Mouse (Mus musculus) gonadal fat pad, adult 2 months (tissue): ENCODE measurements around the gene Nfam1. TPM values are rescaled to one million over a fixed set of nuclear protein-coding genes. Genes with fewer than 3 reads are reported as not detected.

Source experiments
- DNase-seq: peaks from one replicate; pipeline ENCODE4 v3.0.0-alpha.2; 2012; ENCODE audit warnings: low read depth
- polyA plus RNA-seq: library from polyadenylated mRNA; depleted of rRNA; stranded (reverse); fragments of >200 nt; gene quantifications from 2 replicates; pipeline ENCODE4 v1.2.3, GENCODE M21; 2012; rRNA removed

Nfam1 gene
- polyA plus RNA-seq, 1 experiment = 7.3 TPM

DNA sequence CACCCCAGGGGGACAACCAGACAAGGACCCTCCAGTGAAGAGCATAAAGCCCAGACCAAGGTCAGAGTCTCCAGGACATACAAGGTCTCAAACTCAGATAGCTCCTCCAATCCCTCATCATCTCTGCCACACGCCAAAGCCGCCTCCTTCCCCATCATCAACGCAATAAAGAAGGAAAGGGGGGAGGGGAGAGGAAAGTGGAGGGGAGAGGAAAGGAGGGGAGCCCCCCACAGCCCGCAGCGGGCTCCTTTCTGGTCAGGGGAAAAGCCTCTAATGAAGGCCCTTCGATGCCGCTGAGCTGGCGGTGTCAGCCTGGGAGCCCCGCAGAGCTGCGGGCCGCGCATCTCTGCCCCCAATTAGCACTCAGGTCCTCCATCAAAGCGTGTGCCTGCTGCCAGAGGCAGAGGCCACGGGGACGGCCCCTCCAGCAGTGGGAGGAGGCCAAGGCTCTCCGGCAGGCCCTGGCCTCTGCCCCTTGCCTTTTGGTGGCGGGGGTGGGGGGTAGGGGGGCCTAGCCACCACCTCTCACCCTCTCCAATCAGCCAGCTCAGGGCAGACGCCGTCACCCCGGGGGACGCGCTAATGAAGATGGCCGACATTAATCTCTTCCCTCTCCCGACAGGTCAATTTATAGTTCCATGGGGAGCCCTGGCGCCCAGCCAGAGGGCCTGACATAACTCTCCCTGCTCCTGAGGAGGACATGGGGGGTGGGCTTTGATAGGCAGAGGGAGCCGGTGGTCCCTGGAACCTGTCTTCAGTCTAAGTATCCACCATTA lies 72.1 kb downstream of the Nfam1 start:
- DNase-seq = no peak

DNA sequence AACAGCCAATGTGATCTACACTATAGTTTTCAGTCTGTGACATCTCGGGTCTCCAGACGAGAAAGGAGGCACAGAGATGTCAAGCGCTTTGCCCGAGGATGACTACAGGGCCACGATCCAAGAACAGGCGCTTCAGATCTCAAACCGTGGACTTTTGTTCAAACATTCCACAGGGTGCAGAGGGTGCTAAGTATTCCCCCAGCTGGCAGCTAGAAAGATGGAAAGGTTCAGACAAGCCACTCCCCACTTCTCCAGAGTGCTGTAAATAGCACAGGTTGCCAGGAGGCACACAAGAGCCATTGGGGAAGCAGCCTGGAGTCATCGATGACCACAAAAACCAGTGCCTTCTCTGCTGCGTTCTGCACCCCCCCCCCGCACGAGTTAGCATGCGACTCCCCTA lies 74.0 kb downstream of the Nfam1 start:
- no peak for DNase-seq

DNA sequence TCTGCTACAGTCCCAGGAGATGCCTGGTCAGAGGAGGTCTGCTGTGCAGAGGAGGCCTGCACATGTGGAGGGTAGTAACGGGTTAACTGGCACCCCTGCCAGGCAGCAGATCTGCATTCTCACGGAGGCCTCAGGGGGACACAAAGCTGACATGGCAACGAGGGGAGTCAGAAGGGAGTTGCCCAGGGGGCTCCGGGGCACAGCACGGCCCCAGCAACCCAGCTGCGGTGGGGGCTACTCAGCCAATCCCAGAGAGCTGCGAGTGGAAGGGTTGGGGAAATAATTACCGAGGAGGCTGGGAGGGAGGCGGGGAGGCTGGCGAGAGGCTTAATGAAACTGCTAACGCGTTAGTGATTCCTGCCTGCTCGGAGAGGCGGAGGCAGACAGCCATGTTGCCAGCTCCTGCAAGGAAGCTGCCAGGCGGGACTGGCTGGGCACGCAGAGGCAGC lies 74.8 kb downstream of the Nfam1 start:
- DNase-seq = no peak

DNA sequence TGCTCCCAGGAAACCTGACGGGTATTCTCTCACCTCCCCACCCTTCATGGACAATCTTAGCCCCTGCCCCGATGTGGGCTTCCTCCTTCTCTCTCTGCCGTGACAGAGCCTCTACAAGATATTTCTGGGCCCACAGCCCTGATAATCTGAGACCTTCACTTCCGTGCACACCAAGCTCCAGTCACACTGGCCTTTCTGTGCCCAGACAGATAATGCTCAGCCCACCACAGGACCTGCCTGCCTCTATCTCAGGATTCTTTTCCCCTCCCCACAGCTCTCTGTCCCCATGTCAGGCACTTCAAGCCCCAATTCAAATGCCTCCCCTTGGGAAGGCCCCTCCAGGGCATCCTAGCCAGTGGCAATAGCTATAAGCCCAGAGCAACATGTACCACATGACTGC lies 76.4 kb downstream of the Nfam1 start:
- DNase-seq = no peak

DNA sequence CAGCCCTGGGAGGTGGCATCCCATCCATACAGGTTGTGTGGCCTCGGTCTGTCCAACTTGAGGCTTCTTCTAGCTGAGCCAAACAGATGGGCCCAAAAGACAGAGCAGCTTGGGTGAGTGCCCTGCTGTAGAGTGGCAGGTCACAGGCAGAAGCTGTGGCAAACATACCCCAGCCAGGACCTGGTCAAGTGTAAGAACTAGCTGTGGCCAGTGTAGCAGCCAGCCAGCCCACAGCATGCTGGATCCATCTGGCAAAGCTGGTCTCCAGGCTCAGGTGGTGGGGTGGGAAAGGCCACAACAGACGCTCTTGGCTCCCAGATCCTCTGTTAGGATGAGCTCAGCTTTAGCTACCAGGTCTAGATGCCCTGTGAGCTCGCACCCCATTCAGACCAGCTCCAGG lies 76.8 kb downstream of the Nfam1 start:
- no peak for DNase-seq

DNA sequence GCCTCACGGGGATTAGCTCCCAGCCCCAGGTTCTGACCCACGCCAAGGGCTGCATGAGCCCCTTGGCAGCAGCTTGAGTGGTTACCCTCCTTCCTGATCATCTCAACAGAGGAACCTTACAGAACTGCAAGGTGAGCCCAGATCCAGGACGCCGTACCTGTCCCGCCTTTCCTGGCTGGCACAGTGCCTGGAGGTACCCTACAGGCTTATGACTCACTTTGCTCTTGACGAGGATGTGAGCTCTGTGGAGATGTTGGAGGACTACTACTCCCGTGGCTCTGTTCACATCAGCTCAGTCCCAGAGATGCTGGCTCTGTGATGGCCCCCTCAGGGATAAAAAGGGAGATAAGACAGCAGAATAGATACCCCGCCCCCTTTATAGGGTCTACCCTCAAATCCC lies 77.8 kb downstream of the Nfam1 start:
- DNase-seq = no peak

DNA sequence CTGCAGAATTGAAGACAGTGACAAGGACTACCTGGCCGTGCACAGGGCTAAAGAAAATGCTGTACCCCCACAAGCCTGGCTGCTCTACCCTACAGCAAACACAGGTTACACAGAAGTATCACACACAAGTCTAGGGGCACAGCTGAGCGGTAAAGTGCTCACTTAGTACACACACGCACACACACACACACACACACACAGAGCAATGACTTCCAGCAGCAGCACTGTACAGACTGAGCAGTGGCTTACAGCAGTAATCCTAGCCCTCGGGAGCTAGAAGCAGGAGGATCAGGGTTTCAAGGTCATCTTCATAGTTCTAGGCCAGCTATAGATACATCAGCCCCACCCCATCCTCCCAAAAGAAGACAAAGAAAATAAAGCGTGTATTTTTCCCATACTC lies 79.1 kb downstream of the Nfam1 start:
- DNase-seq = no peak

DNA sequence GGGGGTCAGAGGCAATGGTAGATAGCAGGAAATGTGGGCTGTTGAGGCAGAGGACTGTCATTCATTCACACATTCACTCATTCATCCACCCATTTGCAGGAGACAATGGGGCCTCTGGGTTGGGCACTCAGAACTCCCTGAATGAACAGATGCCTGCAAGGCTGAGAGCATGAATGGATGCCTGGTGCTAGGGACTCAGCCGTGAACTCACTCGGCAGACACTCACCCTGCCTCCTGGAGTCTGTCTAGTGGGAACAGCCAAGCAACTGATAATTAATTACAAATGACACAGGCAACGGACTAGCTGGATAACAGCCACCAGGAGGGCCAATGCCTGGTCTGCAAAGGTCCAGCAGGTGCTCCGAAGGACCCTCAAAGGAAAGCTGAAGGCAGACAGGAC lies 80.0 kb downstream of the Nfam1 start:
- no peak for DNase-seq

DNA sequence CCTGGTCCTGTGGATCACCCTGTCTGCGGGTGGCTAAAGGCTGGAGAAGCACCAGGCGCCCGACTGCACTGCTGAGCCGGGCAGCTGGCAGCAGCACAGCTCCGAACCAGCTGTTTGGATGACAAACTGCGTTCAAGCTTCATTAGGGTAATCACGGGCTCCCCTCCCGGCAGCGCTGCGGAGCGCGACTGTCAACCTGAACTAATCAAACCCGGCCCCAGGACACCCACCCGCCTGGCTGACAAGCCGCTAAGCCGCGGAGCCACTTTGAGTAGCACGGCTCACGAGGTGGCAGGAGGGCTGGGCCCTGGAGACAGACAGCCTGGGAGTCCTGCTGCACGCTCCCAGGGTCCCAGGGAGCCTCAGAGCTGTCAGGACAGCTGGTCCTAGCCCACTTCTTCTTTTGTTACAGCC lies 80.8 kb downstream of the Nfam1 start:
- DNase-seq = no peak

DNA sequence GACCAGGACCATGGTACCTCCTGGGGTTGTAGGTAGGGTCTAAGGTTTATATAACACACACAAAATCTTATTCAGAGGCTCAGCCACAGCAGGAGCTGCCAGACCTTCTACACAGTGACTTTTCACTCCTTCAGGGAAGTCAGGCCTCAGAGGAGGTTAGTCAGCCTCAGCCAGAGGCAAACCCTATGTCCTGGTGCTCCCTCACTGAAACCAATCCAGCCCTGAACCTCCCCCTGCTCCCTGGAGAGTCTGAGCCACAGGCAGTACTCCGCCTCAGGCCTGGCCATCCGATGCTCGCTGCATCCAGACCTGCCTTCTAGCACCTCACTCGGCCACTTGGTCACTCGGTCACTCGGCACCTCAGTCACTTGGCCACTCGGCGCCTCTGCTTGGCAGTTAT lies 82.9 kb downstream of the Nfam1 start:
- DNase-seq = no peak

DNA sequence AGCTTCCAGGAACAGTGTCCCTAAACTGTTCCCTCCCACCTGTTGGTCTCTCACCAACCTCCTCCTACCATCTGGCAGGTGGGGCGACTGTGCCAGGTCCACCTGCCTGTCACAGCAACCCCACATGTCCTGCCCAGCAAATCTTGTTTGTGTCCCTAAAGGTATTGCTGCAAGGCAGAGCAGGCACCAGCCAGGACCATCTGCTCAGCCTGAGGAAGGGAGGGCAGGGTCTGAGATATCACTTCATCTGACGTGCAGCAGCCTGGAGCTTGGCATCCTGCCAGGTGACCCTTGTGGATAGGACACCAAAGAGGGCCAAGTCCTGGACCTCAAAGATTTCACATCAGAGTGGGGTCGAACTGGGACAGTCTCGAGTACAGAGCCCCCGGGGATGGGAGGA lies 85.7 kb downstream of the Nfam1 start:
- no peak for DNase-seq

DNA sequence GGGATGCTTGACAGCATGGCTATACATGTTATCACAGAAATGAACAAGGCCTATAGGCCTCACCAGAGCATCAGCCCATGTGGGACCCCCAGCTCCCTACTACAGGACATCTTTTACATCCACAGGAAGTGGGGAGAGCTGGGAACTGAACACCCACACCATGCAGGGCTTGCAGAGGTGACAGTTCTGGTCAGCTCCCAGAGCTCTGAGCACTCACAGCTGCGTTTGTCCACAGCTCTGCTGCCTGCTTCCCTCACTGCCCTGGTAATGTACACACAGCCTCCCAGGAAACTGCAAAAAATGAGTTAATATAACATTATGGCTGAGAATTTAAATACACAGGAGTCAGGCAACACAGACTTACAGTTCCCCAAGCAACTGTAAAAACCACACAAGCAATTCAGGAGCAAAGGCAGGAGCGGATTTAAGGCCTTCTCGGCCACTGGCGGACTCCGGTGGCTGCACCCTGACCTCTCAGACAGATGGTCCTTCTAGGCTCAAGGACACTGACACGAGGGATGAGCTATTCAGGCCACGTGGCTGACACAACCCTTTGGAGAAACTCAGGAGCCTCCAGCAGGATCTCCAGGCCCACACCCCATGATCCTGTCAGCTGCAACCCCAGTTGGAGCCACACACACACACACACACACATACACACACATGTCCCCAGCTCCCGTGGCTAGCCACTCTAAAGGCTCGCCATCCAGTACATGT lies 88.5 kb downstream of the Nfam1 start:
- DNase-seq = no peak

Other genes with a start within 250 kb of the Nfam1 start
- 0.20 and 1.3 TPM in 2 replicates for gene Cyp2d26, start 239.0 kb downstream of the Nfam1 start, polyA plus RNA-seq
- gene Tcf20, start 45.4 kb downstream of the Nfam1 start, polyA plus RNA-seq = 19.1 and 19.9 TPM in 2 replicates
- 83.4 and 115 TPM in 2 replicates for gene Serhl, start 56.2 kb upstream of the Nfam1 start, polyA plus RNA-seq
- gene Rrp7a, start 89.5 kb upstream of the Nfam1 start, polyA plus RNA-seq = 92.7 and 96.7 TPM in 2 replicates
- 56.9 and 73.0 TPM in 2 replicates for gene Poldip3, start 116.1 kb upstream of the Nfam1 start, polyA plus RNA-seq
- 218 and 221 TPM in 2 replicates for gene Cyb5r3, start 139.3 kb upstream of the Nfam1 start, polyA plus RNA-seq
- gene A4galt, start 218.5 kb upstream of the Nfam1 start, polyA plus RNA-seq = 30.6 and 31.5 TPM in 2 replicates